In genomic region chr15:32243096-32243785, GRCm38 (mm10) we compare ENCODE assay signal across 9 mouse cellular contexts. TPM values are rescaled to one million over a fixed set of nuclear protein-coding genes. Genes with fewer than 3 reads are reported as not detected.
A peak's percentile ranks its signal among the peaks of the same experiment; 100 is the strongest.
DNase-seq lines count a peak whose midpoint lies in the region; ATAC-seq lines count a peak whose summit lies in the region.
"Had no signal": no experiment of that assay in that cellular context is flagged by ENCODE, and none has a peak within 500 bp of the region (broad histone marks: within the 10 kb centered on the region; RNA-seq: fewer than 3 reads in every experiment).

No protein-coding gene starts in this region.

- H3K27me3 ChIP-seq in embryonic facial prominence, embryonic 13.5 days, result no peaks in the 10 kb centered on the region
- H3K27me3 ChIP-seq in heart, embryonic 14.5 days (ENCODE audit: control insufficient read depth, insufficient read depth, low read length), result no peaks in the 10 kb centered on the region

- H3K4me3 ChIP-seq in embryonic facial prominence, embryonic 13.5 days, result peak overlapping the region; percentile 73
- peak overlapping the region; percentile 68 to 75 for H3K4me3 ChIP-seq in heart, embryonic 14.5 days (ENCODE audit: control insufficient read depth in 1 of 2, insufficient read depth in 1 of 2, low read depth in 1 of 2, low read length in 2 of 2)
- H3K4me3 ChIP-seq: megakaryocyte, embryonic 14.5 days had no signal

- H3K27ac ChIP-seq in embryonic facial prominence, embryonic 13.5 days, result peak overlapping the region; percentile 92
- peak overlapping the region; percentile 57 to 62 for H3K27ac ChIP-seq in heart, embryonic 14.5 days (replicated peaks in 1 of 2; ENCODE audit: control insufficient read depth in 1 of 2, insufficient read depth in 1 of 2, low read depth in 2 of 2, low read length in 2 of 2)

- peak overlapping the region; percentile 89 for H3K4me2 ChIP-seq in embryonic facial prominence, embryonic 13.5 days
- peak overlapping the region; percentile 99 for H3K4me2 ChIP-seq in heart, embryonic 14.5 days (ENCODE audit: low read length)

- DNase-seq in NIH3T3 (ENCODE audit: low read depth), result peak; percentile 91
- DNase-seq in kidney, postnatal 10 days, result peak; percentile 84
- peak; percentile 68 for DNase-seq in lung, postnatal 36 days
- no peak for DNase-seq in frontal cortex, adult 2 months (ENCODE audit: extremely low spot score in 1 of 2, low spot score in 1 of 2)
- no peak for DNase-seq in spleen, postnatal 14 days (ENCODE audit: low spot score in 2 of 2)

- peaks cover 22% of the 10 kb centered on the region for H3K4me1 ChIP-seq in embryonic facial prominence, embryonic 13.5 days
- peaks cover 3 to 23% of the 10 kb centered on the region in 2 experiments; a peak in 3 of 4 replicates for H3K4me1 ChIP-seq in heart, embryonic 14.5 days (ENCODE audit: control insufficient read depth in 2 of 2, insufficient read depth in 2 of 2, low read length in 2 of 2)

- peak overlapping the region; percentile 81 for H3K9ac ChIP-seq in embryonic facial prominence, embryonic 13.5 days
- peak overlapping the region; percentile 74 for H3K9ac ChIP-seq in heart, embryonic 14.5 days (ENCODE audit: low read length)

- no peaks in the 10 kb centered on the region for H3K9me3 ChIP-seq in embryonic facial prominence, embryonic 13.5 days
- H3K9me3 ChIP-seq in heart, embryonic 14.5 days (ENCODE audit: control insufficient read depth, low read length), result no peaks in the 10 kb centered on the region
- H3K9me3 ChIP-seq: megakaryocyte, embryonic 14.5 days had no signal

- ATAC-seq in embryonic facial prominence, embryonic 13.5 days (ENCODE audit: insufficient number of reproducible peaks, insufficient read depth, low FRiP score, low TSS enrichment, low read depth), result no peak
- ATAC-seq in heart, embryonic 14.5 days (ENCODE audit: insufficient number of reproducible peaks, insufficient read depth, low FRiP score, low read depth), result no peak
- no peak for ATAC-seq in megakaryocyte progenitor cell, adult 5-6 weeks (replicated peaks; ENCODE audit: poor library complexity)

- peaks cover 15% of the 10 kb centered on the region for H3K36me3 ChIP-seq in embryonic facial prominence, embryonic 13.5 days
- peaks cover 8% of the 10 kb centered on the region for H3K36me3 ChIP-seq in heart, embryonic 14.5 days (ENCODE audit: control insufficient read depth, insufficient read depth, low read length)

- WGBS in embryonic facial prominence, embryonic 13.5 days, result 53% methylated on average over 12 of the region's 12 CpGs
- 45% methylated on average over 12 of the region's 12 CpGs for WGBS in heart, embryonic 14.5 days

RNA-seq across cellular contexts. Expression of gene Sema5a, which starts 1.4 kb away (rescaled TPM):
- 31.8 and 37.9 TPM in 2 replicates for polyA plus RNA-seq in embryonic facial prominence, embryonic 13.5 days (2015; fragmentation: Nextera tagmentation; extraction: Ambion mirVana)
- polyA plus RNA-seq in heart, embryonic 14.5 days (2014; fragmentation: Nextera tagmentation; extraction: Ambion mirVana), result 8.4 and 10.0 TPM in 2 replicates
- not detected in 2 replicates for total RNA-seq in megakaryocyte progenitor cell, adult 5-6 weeks (2015)
- not detected in 2 replicates for total RNA-seq in megakaryocyte progenitor cell, adult 5-6 weeks (2017)
- polyA plus RNA-seq in frontal cortex, adult 2 months (2012; rRNA removed), result 10.4 and 10.5 TPM in 2 replicates

Comparison
In these comparisons a context has a peak if more than half of its experiments do, and no peak if none do; other contexts are left out.
1. DNase-seq: peak in NIH3T3 (single experiment), kidney, postnatal 10 days (single experiment) and lung, postnatal 36 days (single experiment); none in frontal cortex, adult 2 months (0 of 2) and spleen, postnatal 14 days (0 of 2).